Mouse (Mus musculus) lung, adult 2 months (tissue): ENCODE data around the gene Sap30.

Experiments
- CTCF ChIP-seq: fragments of 200-500 bp; IDR thresholded peaks from 2 replicates; pipeline ENCODE4 v1.5.1; 2011; ENCODE audit warnings: mild to moderate bottlenecking, low read length, control low read depth; ENCODE audit not compliant: insufficient read depth
- POLR2A ChIP-seq: fragments of 200-500 bp; IDR thresholded peaks from 2 replicates; pipeline ENCODE4 v1.6.1; 2011; ENCODE audit warnings: low read depth, mild to moderate bottlenecking, control low read depth, low read length, borderline replicate concordance; ENCODE audit errors: extremely low read depth

GRCm38 (mm10) chr8:57510791-57511315 lies 23.2 kb upstream of the Sap30 start:
- TF ChIP-seq POLR2A (no peak), CTCF (no peak)
